Mouse (Mus musculus) retina, postnatal 7 days (tissue): ENCODE measurements at regions not wholly inside any gene's neighbourhood (a gene's known extent, or its start where the extent isn't known, plus 50 kb on each side); places are given as distances from the start of the nearest gene placed in this dataset.
A peak's percentile ranks its signal among the peaks of the same experiment; 100 is the strongest.

Experiments used
- DNase-seq: peaks from one replicate; pipeline ENCODE4 v3.0.0-alpha.2; 2012; ENCODE audit warnings: low read depth, low spot score

DNA sequence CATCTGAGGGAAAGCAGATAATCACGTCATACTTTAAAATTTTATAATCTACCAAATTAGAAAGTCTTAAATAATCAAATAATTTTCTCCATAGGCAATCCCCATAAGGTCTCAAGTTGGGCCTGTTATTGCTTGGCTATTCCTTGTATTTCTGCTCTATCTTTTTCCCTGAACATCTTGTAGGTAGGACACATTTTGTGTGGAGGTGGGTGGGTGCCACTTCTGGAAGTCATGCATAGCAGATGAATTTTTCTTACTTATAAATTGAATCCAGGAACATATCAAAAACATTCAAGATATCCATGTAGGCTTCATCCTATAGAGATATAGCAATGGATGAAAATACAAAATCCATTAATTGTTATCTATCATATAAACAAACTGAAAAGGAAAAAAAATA is 1418.7 kb downstream of the Cdh11 start:
- no peak for DNase-seq

DNA sequence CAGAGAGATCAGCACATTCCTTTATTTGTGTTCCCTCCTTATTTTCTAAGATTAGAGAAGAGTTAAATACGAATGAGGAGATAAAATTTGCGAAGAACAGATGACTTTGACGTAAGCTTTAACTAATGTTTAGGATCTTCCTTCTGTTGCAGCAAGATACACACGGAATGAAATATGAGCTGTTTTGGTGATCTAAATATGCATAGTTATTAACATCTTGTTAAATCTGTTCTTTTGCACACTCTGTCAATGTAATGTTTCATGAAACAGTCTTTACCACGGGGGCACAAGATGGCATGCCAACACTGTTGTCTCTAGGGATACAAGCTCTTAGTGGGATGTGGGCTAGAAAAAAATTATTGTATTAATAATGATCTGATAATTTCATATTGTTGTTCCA is 1434.6 kb downstream of the Cdh11 start:
- no peak for DNase-seq

DNA sequence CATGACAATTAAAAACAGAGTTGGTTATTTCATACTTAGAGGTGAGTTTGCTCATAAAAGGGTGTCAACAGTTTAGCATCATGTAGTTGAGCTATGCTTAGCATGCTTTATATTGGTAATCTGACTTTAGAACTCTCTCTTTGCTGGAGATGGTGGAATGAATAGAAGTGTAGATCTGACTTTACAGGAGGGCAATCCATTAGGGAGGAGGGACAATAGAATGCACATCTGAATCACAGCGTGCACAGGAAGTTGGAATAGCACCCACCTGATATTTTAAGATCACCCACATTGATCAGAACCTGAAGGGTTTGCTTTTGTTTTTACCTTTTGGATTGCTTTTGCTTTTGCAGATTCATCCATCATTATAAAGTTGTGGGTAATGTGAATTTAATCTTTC is 1435.7 kb downstream of the Cdh11 start:
- DNase-seq: no peak

DNA sequence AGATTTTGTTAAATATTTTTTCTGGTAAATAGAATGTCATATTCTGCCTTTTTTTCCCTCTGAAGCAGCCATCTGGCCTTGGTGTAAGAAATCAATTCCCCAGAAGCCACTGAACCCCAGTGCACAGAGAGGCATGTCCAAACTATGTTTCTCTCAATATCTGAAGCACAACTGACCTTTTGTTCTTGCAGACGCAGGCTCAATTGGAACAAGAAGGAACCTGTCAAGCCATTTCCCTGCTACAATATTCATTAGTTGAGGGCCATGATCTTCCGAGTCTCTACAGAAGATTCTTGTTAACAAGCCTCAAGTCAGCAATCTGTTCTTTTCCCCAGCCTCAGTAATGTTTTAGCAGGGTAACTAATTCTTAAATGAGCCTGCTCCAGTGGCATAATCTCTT is 1456.2 kb downstream of the Cdh11 start:
- no peak for DNase-seq

DNA sequence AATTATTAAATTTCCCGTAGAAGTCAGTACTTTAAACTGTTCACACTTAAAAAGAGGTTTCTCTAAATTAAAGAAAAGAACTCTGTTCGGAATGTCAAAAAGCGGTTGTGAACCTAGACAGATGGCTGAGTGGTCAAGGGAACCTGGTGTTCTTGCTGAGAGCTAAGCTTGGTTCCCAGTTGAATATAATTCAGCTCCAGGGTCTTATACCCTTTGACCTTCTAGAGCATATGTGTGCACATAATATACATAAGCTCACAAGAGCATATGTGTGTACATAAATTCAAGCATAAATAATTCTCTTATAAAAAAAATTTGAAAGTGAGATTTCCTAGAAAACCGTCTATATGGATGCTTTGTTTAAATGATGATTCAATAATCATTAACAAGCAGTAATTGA is 1456.7 kb downstream of the Cdh11 start:
- DNase-seq: no peak

DNA sequence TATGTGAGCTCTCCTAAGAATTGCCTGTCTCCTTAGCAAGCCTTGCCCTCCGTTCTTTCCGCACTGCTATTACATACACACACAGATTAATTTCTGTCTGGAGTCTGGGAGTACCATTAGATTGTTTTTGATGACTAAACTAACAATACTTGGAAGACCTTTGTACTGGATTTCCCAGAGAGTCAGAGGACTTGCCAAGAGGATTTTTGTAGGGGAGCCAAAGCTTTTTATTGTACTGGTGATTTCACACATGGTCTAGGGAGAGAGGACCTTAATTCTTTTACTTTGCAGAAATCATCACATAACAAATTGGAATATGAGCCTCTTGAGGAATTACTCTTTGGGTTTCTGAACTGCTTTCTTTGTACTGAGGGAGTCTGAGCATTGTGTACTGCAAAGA is 1486.9 kb downstream of the Cdh11 start:
- no peak for DNase-seq

DNA sequence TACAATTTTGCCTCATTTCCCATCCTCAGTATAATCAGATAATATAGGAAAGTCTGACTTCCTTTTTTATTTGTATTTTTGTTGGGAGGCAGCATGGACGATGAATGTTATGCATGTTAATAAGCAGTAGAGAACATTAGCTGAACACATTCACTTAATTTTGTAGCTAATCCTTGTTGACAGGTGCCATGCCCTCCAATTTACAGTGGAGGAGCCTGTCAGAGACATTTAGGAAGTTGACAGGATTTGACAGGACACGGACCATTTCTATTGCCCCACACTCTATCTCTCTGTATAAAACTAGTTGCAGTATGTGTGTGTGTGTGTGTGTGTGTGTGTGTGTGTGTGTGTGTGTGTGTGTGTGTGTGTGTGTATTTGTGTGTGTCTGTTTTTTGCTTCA is 1495.4 kb downstream of the Cdh11 start:
- DNase-seq: peak; percentile 2

DNA sequence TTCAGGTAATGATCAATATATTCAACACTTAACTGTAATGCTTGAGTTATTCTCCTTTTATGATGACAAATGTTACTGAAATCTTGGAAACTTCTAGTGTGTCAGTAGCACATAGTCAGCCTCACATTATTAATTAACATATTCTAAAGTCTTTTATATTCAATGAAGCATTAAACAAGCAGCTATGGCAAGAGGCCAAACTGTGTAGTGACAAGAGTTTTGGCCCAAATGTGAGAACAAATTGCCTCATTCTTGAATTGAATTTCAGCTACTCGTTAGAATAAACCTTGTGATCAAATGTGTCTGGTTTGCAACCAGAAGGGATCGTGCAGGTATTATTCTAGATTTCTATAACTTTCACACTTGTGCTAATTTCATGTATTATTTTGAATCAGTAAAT is 1542.8 kb downstream of the Cdh11 start:
- DNase-seq: no peak

DNA sequence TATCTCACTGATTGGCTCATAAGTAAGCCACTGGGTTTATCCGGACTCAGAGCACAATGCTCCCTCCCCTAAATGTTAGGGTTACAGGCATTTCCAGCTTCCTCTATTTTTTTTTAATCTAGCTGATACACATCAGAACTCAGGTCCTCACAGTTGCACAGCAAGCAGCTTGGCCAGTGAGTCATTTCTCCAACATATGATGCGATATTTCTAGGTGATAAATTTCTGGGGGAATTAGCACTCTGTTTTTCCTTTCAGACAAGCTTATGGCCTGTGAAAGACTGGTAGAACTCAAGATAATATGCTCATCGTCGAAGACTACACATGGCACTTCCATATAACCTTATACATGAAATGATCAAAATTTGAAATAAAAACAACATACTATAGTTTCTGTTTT is 1543.6 kb downstream of the Cdh11 start:
- no peak for DNase-seq

DNA sequence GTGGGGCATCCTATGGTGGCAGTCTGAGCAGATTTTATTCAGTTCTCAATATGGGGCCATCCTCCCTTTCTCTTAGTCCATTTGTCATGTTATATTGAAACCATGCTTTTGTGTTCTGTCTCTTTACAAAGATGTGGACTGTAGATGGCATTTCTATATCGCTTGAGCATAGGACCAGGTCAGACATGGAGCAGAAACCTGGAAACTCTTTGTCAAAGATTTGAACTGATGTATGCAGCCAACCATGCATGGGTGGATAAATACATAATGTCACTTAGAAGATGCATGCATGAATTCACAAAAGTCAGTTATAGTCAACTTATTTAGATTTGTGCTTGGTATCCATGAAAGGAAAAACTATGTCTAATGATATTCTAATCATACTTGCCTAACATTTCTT is 1587.5 kb downstream of the Cdh11 start:
- DNase-seq: no peak

DNA sequence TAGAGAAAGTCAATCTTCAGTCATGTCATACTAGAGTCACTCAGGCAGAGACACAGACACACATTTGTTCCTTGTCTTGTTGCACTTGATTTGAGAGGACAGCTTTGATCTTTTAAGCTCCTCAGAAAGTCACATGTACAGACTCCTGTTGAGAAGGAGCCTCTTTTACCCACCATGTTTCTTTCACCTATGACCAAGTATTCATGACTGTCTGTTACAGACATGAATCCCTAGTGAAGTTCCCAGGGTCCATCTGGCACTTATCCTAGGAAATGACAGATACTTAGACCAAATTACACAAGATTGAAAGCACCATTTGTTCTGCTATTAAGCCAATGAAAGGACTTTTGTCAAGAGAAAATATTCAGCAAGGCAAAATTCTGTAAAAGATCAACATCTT is 1588.7 kb downstream of the Cdh11 start:
- DNase-seq: no peak

DNA sequence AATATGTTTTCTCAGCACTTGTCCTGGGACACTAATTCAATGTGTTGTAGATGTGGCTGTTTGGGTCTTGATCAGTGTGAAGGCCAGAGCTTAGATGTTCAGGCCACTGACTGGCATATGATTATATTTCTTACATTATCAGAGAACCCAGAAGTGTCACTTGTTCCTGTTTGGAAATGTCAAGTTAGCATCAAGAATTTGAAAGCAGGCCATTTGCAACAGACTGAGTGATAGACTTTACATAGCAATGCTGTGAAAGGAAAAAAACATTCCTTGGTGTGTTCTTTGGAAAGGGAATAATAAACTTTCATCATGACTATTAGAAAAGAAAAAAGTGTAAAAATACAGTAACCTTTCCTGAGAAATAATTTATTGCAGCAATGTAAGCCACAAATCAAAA is 1596.9 kb downstream of the Cdh11 start:
- DNase-seq: no peak

DNA sequence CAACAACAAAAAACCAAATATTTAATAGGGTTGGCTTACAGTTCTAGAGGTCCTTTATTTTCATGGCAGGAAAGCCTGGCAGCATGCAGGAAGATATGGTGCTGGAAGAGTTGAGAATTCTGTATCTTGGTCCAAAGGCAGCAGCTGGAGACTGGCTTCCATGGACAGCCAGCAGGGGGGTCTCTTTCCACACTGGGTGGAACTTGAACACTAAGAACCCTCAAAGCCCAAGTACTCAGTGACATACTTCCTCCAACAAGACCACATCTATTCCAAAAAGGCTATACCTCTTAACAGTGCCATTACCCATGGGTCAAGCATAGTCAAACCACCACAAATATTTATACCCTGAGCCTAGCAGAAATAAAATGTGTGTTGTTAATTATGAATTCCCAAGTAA is 1630.5 kb downstream of the Cdh11 start:
- no peak for DNase-seq
